In genomic region chr7:122472223-122472622, GRCm38 (mm10) we compare ENCODE assay signal across 27 mouse cellular contexts.
A peak's percentile ranks its signal among the peaks of the same experiment; 100 is the strongest.
DNase-seq lines count a peak whose midpoint lies in the region; ATAC-seq and TF ChIP-seq lines count a peak whose summit lies in the region.
"Had no signal": no experiment of that assay in that cellular context is flagged by ENCODE, and none has a peak within 500 bp of the region (broad histone marks: within the 10 kb centered on the region; RNA-seq: fewer than 3 reads in every experiment).

No protein-coding gene starts in this region.

- WGBS in kidney, adult 2 months, result 52% methylated on average over 5 of the region's 5 CpGs
- WGBS in kidney, embryonic 16.5 days, result 67% methylated on average over 5 of the region's 5 CpGs

- H3K36me3 ChIP-seq in kidney, adult 2 months (ENCODE audit: control insufficient read depth, insufficient read depth, low read length), result no peaks in the 10 kb centered on the region
- H3K36me3 ChIP-seq in kidney, embryonic 16.5 days (ENCODE audit: insufficient read depth, low read length), result no peaks in the 10 kb centered on the region
- H3K36me3 ChIP-seq: limb, embryonic 12.5 days; lung, embryonic 15.5 days; midbrain, embryonic 12.5 days; neural tube, embryonic 12.5 days had no signal

- H3K9ac ChIP-seq in kidney, embryonic 16.5 days (replicated peaks; ENCODE audit: low read length), result no peak overlapping the region
- H3K9ac ChIP-seq: limb, embryonic 12.5 days; lung, embryonic 15.5 days; midbrain, embryonic 12.5 days; neural tube, embryonic 12.5 days had no signal

- no peaks in the 10 kb centered on the region for H3K4me1 ChIP-seq in kidney, adult 2 months (ENCODE audit: control insufficient read depth, insufficient read depth, low read length)
- H3K4me1 ChIP-seq in kidney, embryonic 16.5 days (ENCODE audit: insufficient read depth, low read length), result no peaks in the 10 kb centered on the region
- H3K4me1 ChIP-seq: limb, embryonic 12.5 days; lung, embryonic 15.5 days had no signal

- H3K4me2 ChIP-seq in kidney, embryonic 16.5 days (replicated peaks; ENCODE audit: low read depth, low read length), result no peak overlapping the region
- H3K4me2 ChIP-seq: limb, embryonic 12.5 days; liver, embryonic 11.5 days; lung, embryonic 15.5 days; midbrain, embryonic 12.5 days; neural tube, embryonic 12.5 days had no signal

- peaks cover 6% of the 10 kb centered on the region; the same call in 1 of the 2 replicates for H3K9me3 ChIP-seq in kidney, embryonic 16.5 days (ENCODE audit: low read length)

- ATAC-seq in kidney, embryonic 16.5 days (ENCODE audit: low FRiP score, low TSS enrichment), result no peak
- ATAC-seq in activated CD4-positive, CD25-positive, alpha-beta regulatory T cell, adult 4 months, result no peak
- ATAC-seq: CD4-positive, CD25-positive, alpha-beta regulatory T cell, adult 4 months; forebrain, embryonic 16.5 days; hindbrain, embryonic 16.5 days had no signal

- H3K27ac ChIP-seq in kidney, adult 2 months (ENCODE audit: insufficient read depth, low read depth, low read length), result no peak overlapping the region
- H3K27ac ChIP-seq in kidney, embryonic 16.5 days (ENCODE audit: low read length), result no peak overlapping the region
- H3K27ac ChIP-seq: hindbrain, embryonic 10.5 days; limb, embryonic 12.5 days; lung, embryonic 15.5 days; midbrain, embryonic 12.5 days; neural tube, embryonic 12.5 days had no signal

- TF ChIP-seq POLR2A in kidney, adult 2 months (IDR thresholded peaks at IDR 0.05; ENCODE audit: low read depth, low read length), result no peak

- no peak for TF ChIP-seq CTCF in kidney, adult 2 months (conservative IDR thresholded peaks at IDR 0.05; ENCODE audit: insufficient read depth, insufficient read length, low read depth, low read length)

- no peak overlapping the region for H3K4me3 ChIP-seq in kidney, adult 2 months (ENCODE audit: insufficient read depth, low read depth, low read length)
- no peak overlapping the region for H3K4me3 ChIP-seq in kidney, embryonic 16.5 days (ENCODE audit: low read length)
- H3K4me3 ChIP-seq: erythroblast, embryonic 14.5 days; hindbrain, embryonic 10.5 days; limb, embryonic 12.5 days; lung, embryonic 15.5 days; midbrain, embryonic 12.5 days; myocyte; neural tube, embryonic 12.5 days had no signal

- DNase-seq in gastrocnemius, postnatal 25 days, result peak; percentile 26
- DNase-seq in gastrocnemius, adult 8-10 months (ENCODE audit: low spot score in 2 of 2), result no peak
- DNase-seq in kidney, adult 2 months, result peak; percentile 21
- peak; percentile 26 to 65 for DNase-seq in heart, adult 9 months (ENCODE audit: low spot score in 2 of 2)
- no peak for DNase-seq in frontal cortex, postnatal 10 days (ENCODE audit: low spot score in 2 of 2)
- DNase-seq: cerebellum, adult 2 months; cerebellum, postnatal 14 days; gastrocnemius, postnatal 14 days; kidney, adult 8-10 months; kidney, postnatal 10 days; layer of hippocampus, adult 9-11 months; right cerebral cortex, adult 18-20 months; spleen, adult 18-20 months; thymus, postnatal 14 days had no signal

- H3K27me3 ChIP-seq in kidney, adult 2 months (replicated peaks; ENCODE audit: control insufficient read depth, insufficient read depth, low read length), result no peaks in the 10 kb centered on the region
- H3K27me3 ChIP-seq in kidney, embryonic 16.5 days (ENCODE audit: insufficient read depth, low read length), result no peaks in the 10 kb centered on the region
- H3K27me3 ChIP-seq: lung, embryonic 15.5 days; midbrain, embryonic 12.5 days; neural tube, embryonic 12.5 days had no signal

Comparison
In these comparisons a context has a peak if more than half of its experiments do, and no peak if none do; other contexts are left out.
1. DNase-seq: peak in gastrocnemius, postnatal 25 days (single experiment), kidney, adult 2 months (single experiment) and heart, adult 9 months (2 of 2); none in gastrocnemius, adult 8-10 months (0 of 2) and frontal cortex, postnatal 10 days (0 of 2).